ENCODE assay signal across 18 mouse cellular contexts in the genomic region with DNA sequence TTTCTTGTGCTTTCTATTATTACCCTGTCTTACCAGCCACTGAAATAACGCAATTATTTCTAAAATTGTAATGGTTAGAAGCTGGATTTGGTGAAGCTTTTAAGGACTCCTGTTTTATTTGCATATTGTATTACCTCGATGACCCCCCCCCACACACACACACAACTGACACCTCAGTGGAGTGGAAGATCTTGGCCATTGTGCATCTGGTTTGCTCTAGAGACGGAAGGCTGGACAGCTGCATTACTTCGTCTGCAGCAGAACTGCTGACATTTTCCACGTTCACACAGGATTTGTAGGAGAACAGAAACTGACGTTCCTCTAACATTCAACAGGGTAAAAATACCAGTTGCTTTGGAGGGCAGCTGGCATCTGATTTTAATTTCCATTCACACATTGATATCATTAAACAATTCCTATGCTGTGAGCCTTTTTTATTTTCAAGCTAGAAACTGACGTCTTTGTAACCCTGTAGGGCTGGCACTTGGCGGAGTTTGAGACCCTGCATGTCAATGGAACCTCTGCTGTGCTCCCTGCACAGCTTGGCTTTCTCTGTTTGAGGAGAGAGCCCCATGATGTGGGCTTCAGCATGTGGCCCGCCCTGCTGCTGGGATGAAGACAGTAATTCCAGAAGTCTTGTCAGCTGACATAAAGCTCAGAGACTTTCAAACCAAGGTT. TPM values are rescaled to one million over a fixed set of nuclear protein-coding genes. Genes with fewer than 3 reads are reported as not detected.
A peak's percentile ranks its signal among the peaks of the same experiment; 100 is the strongest.
DNase-seq lines count a peak whose midpoint lies in the region; ATAC-seq and TF ChIP-seq lines count a peak whose summit lies in the region.
"Had no signal": no experiment of that assay in that cellular context is flagged by ENCODE, and none has a peak within 500 bp of the region (broad histone marks: within the 10 kb centered on the region; RNA-seq: fewer than 3 reads in every experiment).

No protein-coding gene starts in this region.

- no peaks in the 10 kb centered on the region for H3K36me3 ChIP-seq in embryonic facial prominence, embryonic 14.5 days (ENCODE audit: control insufficient read depth, insufficient read depth, low read length)
- H3K36me3 ChIP-seq in limb, embryonic 14.5 days (ENCODE audit: control insufficient read depth, insufficient read depth, low read length): no peaks in the 10 kb centered on the region
- H3K36me3 ChIP-seq: liver, embryonic 15.5 days had no signal

- peak overlapping the region; percentile 32 for H3K4me2 ChIP-seq in embryonic facial prominence, embryonic 14.5 days (ENCODE audit: low read depth, low read length)
- no peak overlapping the region; the same call in 1 of the 2 replicates for H3K4me2 ChIP-seq in limb, embryonic 14.5 days (replicated peaks; ENCODE audit: low read depth, low read length, severe bottlenecking)
- H3K4me2 ChIP-seq: liver, embryonic 15.5 days had no signal

- TF ChIP-seq POLR2A in limb, embryonic 14.5 days (IDR thresholded peaks at IDR 0.05; ENCODE audit: borderline replicate concordance, extremely low read depth, insufficient read depth, insufficient read length): no peak

- H3K27me3 ChIP-seq in embryonic facial prominence, embryonic 14.5 days (replicated peaks; ENCODE audit: control insufficient read depth, insufficient read depth, low read length): no peaks in the 10 kb centered on the region
- H3K27me3 ChIP-seq in limb, embryonic 14.5 days (ENCODE audit: control insufficient read depth, insufficient read depth, low read length): no peaks in the 10 kb centered on the region
- H3K27me3 ChIP-seq: liver, embryonic 15.5 days had no signal

- DNase-seq in embryo, embryonic 11 days: peak; percentile 11
- no peak for DNase-seq in embryo, embryonic 10.5 days (ENCODE audit: low spot score)
- DNase-seq in layer of hippocampus, adult 18-20 months (ENCODE audit: low spot score in 2 of 2): peak; percentile 4 to 16
- DNase-seq in layer of hippocampus, adult 11-12 months (ENCODE audit: low spot score): no peak
- DNase-seq in embryonic facial prominence, embryonic 14.5 days (ENCODE audit: low spot score): peak; percentile 69
- peak; percentile 42 for DNase-seq in limb, embryonic 14.5 days (ENCODE audit: low spot score)
- DNase-seq in cerebellum, postnatal 36 days: no peak
- no peak for DNase-seq in cerebellum, adult 9-10 months
- DNase-seq: cerebellum, adult 2 months; kidney, adult 11 months; kidney, postnatal 25 days; lung, postnatal 36 days; thymus, postnatal 4 days had no signal

- peak; percentile 62; the same call in 1 of the 2 replicates for ATAC-seq in embryonic facial prominence, embryonic 14.5 days (ENCODE audit: low read depth)
- peak; percentile 77 for ATAC-seq in limb, embryonic 14.5 days (ENCODE audit: low FRiP score, low read depth)
- ATAC-seq: Patski had no signal

- peaks cover 4% of the 10 kb centered on the region; the same call in 1 of the 2 replicates for H3K4me1 ChIP-seq in embryonic facial prominence, embryonic 14.5 days (ENCODE audit: control insufficient read depth, insufficient read depth, low read length)
- H3K4me1 ChIP-seq in limb, embryonic 14.5 days (ENCODE audit: control insufficient read depth, insufficient read depth, low read length): peaks cover 9% of the 10 kb centered on the region; the same call in 1 of the 2 replicates
- H3K4me1 ChIP-seq: liver, embryonic 15.5 days had no signal

- no peak overlapping the region for H3K9ac ChIP-seq in embryonic facial prominence, embryonic 14.5 days (ENCODE audit: low read depth, low read length)
- no peak overlapping the region for H3K9ac ChIP-seq in limb, embryonic 14.5 days (ENCODE audit: low read depth, low read length, severe bottlenecking)
- H3K9ac ChIP-seq: liver, embryonic 15.5 days had no signal

- peak overlapping the region; percentile 61 for H3K27ac ChIP-seq in embryonic facial prominence, embryonic 14.5 days (replicated peaks; ENCODE audit: low read depth, low read length)
- H3K27ac ChIP-seq in limb, embryonic 14.5 days (replicated peaks; ENCODE audit: low read depth, low read length): peak overlapping the region; percentile 40; the same call in 1 of the 2 replicates
- H3K27ac ChIP-seq: liver, embryonic 15.5 days had no signal

- no peak overlapping the region for H3K4me3 ChIP-seq in embryonic facial prominence, embryonic 14.5 days (ENCODE audit: low read depth, low read length)
- H3K4me3 ChIP-seq in limb, embryonic 14.5 days (replicated peaks; ENCODE audit: low read length): no peak overlapping the region
- H3K4me3 ChIP-seq: liver, embryonic 15.5 days had no signal

- H3K9me3 ChIP-seq in embryonic facial prominence, embryonic 14.5 days (ENCODE audit: control insufficient read depth, low read length): no peaks in the 10 kb centered on the region
- H3K9me3 ChIP-seq in limb, embryonic 14.5 days (ENCODE audit: control insufficient read depth, low read length): peaks cover 3% of the 10 kb centered on the region; the same call in 1 of the 2 replicates
- H3K9me3 ChIP-seq: liver, embryonic 15.5 days had no signal

- 31% methylated on average over 9 of the region's 9 CpGs for WGBS in embryonic facial prominence, embryonic 14.5 days
- WGBS in limb, embryonic 14.5 days: 28% methylated on average over 9 of the region's 9 CpGs

RNA-seq across cellular contexts. Expression of a gene that starts 28.3 kb away (rescaled TPM):
- total RNA-seq in layer of hippocampus, adult 18-20 months (2021): under 1 TPM in 1 of 2 experiments, not detected in 1; 0.35 TPM
- 0.47 TPM in 1 of 2 replicates, not detected in the other for polyA plus RNA-seq in embryonic facial prominence, embryonic 14.5 days (2014; fragmentation: Nextera tagmentation; extraction: Ambion mirVana)
- polyA plus RNA-seq in limb, embryonic 14.5 days (2012; rRNA removed): 0.05 and 0.23 TPM in 2 replicates
- polyA plus RNA-seq in limb, embryonic 14.5 days (2014; fragmentation: Nextera tagmentation; extraction: Ambion mirVana): 0.15 TPM in 1 of 2 replicates, not detected in the other
- total RNA-seq: monocyte, adult 5-6 weeks had no signal
- polyA plus RNA-seq: heart, postnatal 0 days; liver, embryonic 15.5 days; Patski; small intestine, adult 2 months had no signal

Comparison
In these comparisons a context has a peak if more than half of its experiments do, and no peak if none do; other contexts are left out.
1. DNase-seq: peak in embryo, embryonic 11 days (single experiment), layer of hippocampus, adult 18-20 months (2 of 2), embryonic facial prominence, embryonic 14.5 days (single experiment) and limb, embryonic 14.5 days (single experiment); none in embryo, embryonic 10.5 days (single experiment), layer of hippocampus, adult 11-12 months (single experiment), cerebellum, postnatal 36 days (0 of 2) and cerebellum, adult 9-10 months (single experiment).